ENCODE assay signal across 18 mouse cellular contexts in the genomic region with DNA sequence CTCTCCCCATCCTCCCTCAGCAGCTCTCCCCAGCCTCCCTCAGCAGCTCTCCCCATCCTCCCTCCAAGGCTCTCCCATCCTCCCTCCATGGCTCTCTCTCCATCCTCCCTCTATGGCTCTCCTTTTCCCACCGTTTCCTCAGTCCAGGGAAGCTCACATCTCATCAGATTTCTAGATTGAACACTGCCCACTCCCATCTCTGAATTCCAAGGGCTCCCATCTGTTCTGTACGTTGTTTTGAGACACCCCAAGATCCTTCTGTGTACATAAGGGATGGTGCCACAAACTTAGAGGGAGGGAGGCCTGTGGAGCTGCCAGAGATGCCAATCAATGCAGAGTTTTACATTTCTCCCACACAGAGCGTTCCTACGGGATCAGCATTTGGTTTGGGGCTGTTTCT. TPM values are rescaled to one million over a fixed set of nuclear protein-coding genes. Genes with fewer than 3 reads are reported as not detected.
DNase-seq lines count a peak whose midpoint lies in the region.
"Had no signal": no experiment of that assay in that cellular context is flagged by ENCODE, and none has a peak within 500 bp of the region (broad histone marks: within the 10 kb centered on the region; RNA-seq: fewer than 3 reads in every experiment).

No protein-coding gene starts in this region.

- intact Hi-C loops in left cerebral cortex, postnatal 4 days (cut with DNase I), result no loop called here

- peak; percentile 43 for DNase-seq in left cerebral cortex, adult 11 months (ENCODE audit: low spot score)
- no peak for DNase-seq in left cerebral cortex, postnatal 4 days
- DNase-seq in frontal cortex, adult 2 months (ENCODE audit: extremely low spot score in 1 of 2, low spot score in 1 of 2), result peak; percentile 66 to 76
- DNase-seq in layer of hippocampus, postnatal 36 days, result peak; percentile 37 to 50
- DNase-seq in right cerebral cortex, postnatal 25 days, result peak; percentile 33
- no peak for DNase-seq in kidney, postnatal 14 days
- no peak for DNase-seq in retina, embryonic 14.5 days (ENCODE audit: low spot score)
- no peak for DNase-seq in T-cell, adult 2 months (ENCODE audit: low spot score)
- DNase-seq: adrenal gland, adult 2 months; cerebellum, adult 11-12 months; gastrocnemius, postnatal 10 days; heart, adult 18-20 months; heart, postnatal 4 days; kidney, adult 18-20 months; kidney, postnatal 10 days; lung, embryonic 14.5 days; thymus, postnatal 4 days had no signal

RNA-seq across cellular contexts. Expression of a gene that starts 24.1 kb away (rescaled TPM):
- total RNA-seq in left cerebral cortex, postnatal 4 days (2021), result 10 to 100 TPM; 14.6 to 20.9 TPM
- 44.8 and 53.1 TPM in 2 replicates for polyA plus RNA-seq in frontal cortex, adult 2 months (2012; rRNA removed)
- total RNA-seq in layer of hippocampus, postnatal 36 days (2021), result 10 to 100 TPM; 58.3 to 62.8 TPM
- polyA plus RNA-seq: G1E had no signal

RNA-seq across cellular contexts. Expression of a gene that starts 36.4 kb away (rescaled TPM):
- total RNA-seq in left cerebral cortex, postnatal 4 days (2021), result 10 to 100 TPM; 53.0 to 56.1 TPM
- polyA plus RNA-seq in frontal cortex, adult 2 months (2012; rRNA removed), result 22.7 and 23.2 TPM in 2 replicates
- 10 to 100 TPM; 50.5 to 61.7 TPM for total RNA-seq in layer of hippocampus, postnatal 36 days (2021)

Comparison
In these comparisons a context has a peak if more than half of its experiments do, and no peak if none do; other contexts are left out.
1. DNase-seq: peak in left cerebral cortex, adult 11 months (single experiment), frontal cortex, adult 2 months (2 of 2), layer of hippocampus, postnatal 36 days (2 of 2) and right cerebral cortex, postnatal 25 days (single experiment); none in left cerebral cortex, postnatal 4 days (single experiment), kidney, postnatal 14 days (single experiment), retina, embryonic 14.5 days (single experiment) and T-cell, adult 2 months (single experiment).